In genomic region chr6:91531276-91531675, GRCm38 (mm10) we compare ENCODE assay signal across 27 mouse cellular contexts. TPM values are rescaled to one million over a fixed set of nuclear protein-coding genes. Genes with fewer than 3 reads are reported as not detected.
DNase-seq lines count a peak whose midpoint lies in the region; ATAC-seq lines count a peak whose summit lies in the region.
"Had no signal": no experiment of that assay in that cellular context is flagged by ENCODE, and none has a peak within 500 bp of the region (broad histone marks: within the 10 kb centered on the region; RNA-seq: fewer than 3 reads in every experiment).

No protein-coding gene starts in this region.

- H3K9me3 ChIP-seq in heart, embryonic 11.5 days (replicated peaks; ENCODE audit: control insufficient read depth, low read length) = no peaks in the 10 kb centered on the region
- H3K9me3 ChIP-seq: G1E; kidney, embryonic 15.5 days; limb, embryonic 10.5 days; limb, embryonic 15.5 days; liver, embryonic 13.5 days; midbrain, embryonic 13.5 days; neural tube, embryonic 13.5 days had no signal

- intact Hi-C loops in heart, postnatal 10 days (cut with DNase I) = no loop called here
- intact Hi-C loops in left cerebral cortex, postnatal 10 days (cut with DNase I) = loop anchor here (10.0 kb wide), 1 partner anchor 334 kb away; no protein-coding TSS in a partner anchor

- ATAC-seq in heart, embryonic 11.5 days (replicated peaks; ENCODE audit: insufficient number of reproducible peaks, low FRiP score, low TSS enrichment) = no peak
- ATAC-seq in frontal cortex, adult (ENCODE audit: low TSS enrichment) = no peak
- ATAC-seq: forebrain, embryonic 14.5 days; hindbrain, embryonic 16.5 days; midbrain, embryonic 13.5 days; Patski had no signal

- H3K27me3 ChIP-seq in heart, embryonic 11.5 days (ENCODE audit: control insufficient read depth, insufficient read depth, low read length) = peaks cover 33% of the 10 kb centered on the region
- H3K27me3 ChIP-seq: kidney, embryonic 15.5 days; limb, embryonic 15.5 days; liver, embryonic 13.5 days; midbrain, embryonic 13.5 days; neural tube, embryonic 13.5 days; Patski had no signal

- H3K4me1 ChIP-seq in heart, embryonic 11.5 days (ENCODE audit: control insufficient read depth, insufficient read depth, low read length) = 0 out of 2 replicates have a peak, but pooled peaks cover 3% of the 10 kb centered on the region
- H3K4me1 ChIP-seq: limb, embryonic 15.5 days; liver, embryonic 13.5 days; midbrain, embryonic 13.5 days had no signal

- no peak overlapping the region for H3K27ac ChIP-seq in heart, embryonic 11.5 days (ENCODE audit: low read depth, low read length)
- H3K27ac ChIP-seq: kidney, embryonic 15.5 days; limb, embryonic 10.5 days; limb, embryonic 15.5 days; liver, embryonic 13.5 days; midbrain, embryonic 13.5 days; neural tube, embryonic 13.5 days had no signal

- no peaks in the 10 kb centered on the region for H3K36me3 ChIP-seq in heart, embryonic 11.5 days (ENCODE audit: control insufficient read depth, insufficient read depth, low read length)
- H3K36me3 ChIP-seq: kidney, embryonic 15.5 days; limb, embryonic 15.5 days had no signal

- no peak overlapping the region for H3K4me2 ChIP-seq in heart, embryonic 11.5 days
- H3K4me2 ChIP-seq: kidney, embryonic 15.5 days; limb, embryonic 15.5 days; liver, embryonic 13.5 days; midbrain, embryonic 13.5 days; neural tube, embryonic 13.5 days had no signal

- DNase-seq in gastrocnemius, adult 18-20 months (ENCODE audit: low spot score) = peak; percentile 59
- no peak for DNase-seq in gastrocnemius, postnatal 25 days
- peak; percentile 45 for DNase-seq in heart, adult 8-10 months (ENCODE audit: low spot score)
- peak; percentile 36 to 61 for DNase-seq in heart, adult 9 months (ENCODE audit: low spot score in 2 of 2)
- DNase-seq in heart, postnatal 10 days = peak; percentile 58 to 70
- DNase-seq in left cerebral cortex, postnatal 10 days (ENCODE audit: extremely low spot score in 1 of 2, low spot score in 2 of 2) = no peak
- DNase-seq: adrenal gland, postnatal 10 days; cerebellum, adult 11 months; cerebellum, adult 9-10 months; cerebellum, postnatal 36 days; gastrocnemius, postnatal 10 days; kidney, adult 18-20 months; kidney, postnatal 25 days; liver, embryonic 13.5 days; lung, adult 18-20 months; lung, postnatal 10 days had no signal

- H3K4me3 ChIP-seq in heart, embryonic 11.5 days (ENCODE audit: low read depth, low read length) = no peak overlapping the region
- H3K4me3 ChIP-seq: kidney, embryonic 15.5 days; limb, embryonic 10.5 days; limb, embryonic 15.5 days; liver, embryonic 13.5 days; midbrain, embryonic 13.5 days; neural tube, embryonic 13.5 days had no signal

- H3K9ac ChIP-seq in heart, embryonic 11.5 days (ENCODE audit: low read depth, low read length) = no peak overlapping the region
- H3K9ac ChIP-seq: kidney, embryonic 15.5 days; limb, embryonic 15.5 days; liver, embryonic 13.5 days; midbrain, embryonic 13.5 days; neural tube, embryonic 13.5 days had no signal

- 65% methylated on average over 6 of the region's 6 CpGs for WGBS in heart, embryonic 11.5 days (ENCODE audit: insufficient replicate concordance)

RNA-seq across cellular contexts. Expression of gene Lsm3, which starts 15.5 kb away (rescaled TPM):
- 10 to 100 TPM; 26.4 to 31.0 TPM for total RNA-seq in gastrocnemius, adult 18-20 months (2021)
- 10 to 100 TPM; 35.6 to 36.4 TPM for total RNA-seq in gastrocnemius, postnatal 25 days (2021)
- total RNA-seq in heart, adult 8-10 months (2022) = 10 to 100 TPM; 61.4 to 69.1 (median 65.6) TPM
- polyA plus RNA-seq in heart, embryonic 11.5 days (2014; fragmentation: Nextera tagmentation; extraction: Ambion mirVana) = 196 and 209 TPM in 2 replicates
- 10 to 100 TPM; 64.7 to 69.5 TPM for total RNA-seq in heart, postnatal 10 days (2021)
- 10 to 100 TPM; 44.2 to 49.7 TPM for total RNA-seq in left cerebral cortex, postnatal 10 days (2021)

RNA-seq across cellular contexts. Expression of gene Xpc, which starts 15.6 kb away (rescaled TPM):
- total RNA-seq in gastrocnemius, adult 18-20 months (2021) = 1 to 10 TPM; 8.1 to 9.0 TPM
- 1 to 10 TPM; 6.4 to 6.9 TPM for total RNA-seq in gastrocnemius, postnatal 25 days (2021)
- 10 to 100 TPM in 3 of 4 experiments, 1 to 10 TPM in 1; 9.6 to 11.0 (median 10.7) TPM for total RNA-seq in heart, adult 8-10 months (2022)
- 9.4 and 10.6 TPM in 2 replicates for polyA plus RNA-seq in heart, embryonic 11.5 days (2014; fragmentation: Nextera tagmentation; extraction: Ambion mirVana)
- total RNA-seq in heart, postnatal 10 days (2021) = 10 to 100 TPM in 1 of 2 experiments, 1 to 10 TPM in 1; 9.9 to 11.4 TPM
- total RNA-seq in left cerebral cortex, postnatal 10 days (2021) = 10 to 100 TPM in 1 of 2 experiments, 1 to 10 TPM in 1; 10.0 to 10.3 TPM

RNA-seq across cellular contexts. Expression of gene Tmem43, which starts 57.8 kb away (rescaled TPM):
- 10 to 100 TPM; 23.2 to 27.0 TPM for total RNA-seq in gastrocnemius, adult 18-20 months (2021)
- 10 to 100 TPM; 22.7 to 39.4 TPM for total RNA-seq in gastrocnemius, postnatal 25 days (2021)
- total RNA-seq in heart, adult 8-10 months (2022) = 10 to 100 TPM; 22.0 to 29.4 (median 26.1) TPM
- polyA plus RNA-seq in heart, embryonic 11.5 days (2014; fragmentation: Nextera tagmentation; extraction: Ambion mirVana) = 29.1 and 34.3 TPM in 2 replicates
- 10 to 100 TPM; 27.0 to 28.4 TPM for total RNA-seq in heart, postnatal 10 days (2021)
- total RNA-seq in left cerebral cortex, postnatal 10 days (2021) = 10 to 100 TPM; 26.5 to 30.9 TPM

RNA-seq across cellular contexts. Expression of gene Chchd4, which starts 57.9 kb away (rescaled TPM):
- 10 to 100 TPM in 1 of 2 experiments, 1 to 10 TPM in 1; 8.9 to 10.7 TPM for total RNA-seq in gastrocnemius, adult 18-20 months (2021)
- 1 to 10 TPM; 8.6 to 8.7 TPM for total RNA-seq in gastrocnemius, postnatal 25 days (2021)
- 10 to 100 TPM; 14.5 to 20.5 (median 16.6) TPM for total RNA-seq in heart, adult 8-10 months (2022)
- 32.8 and 33.4 TPM in 2 replicates for polyA plus RNA-seq in heart, embryonic 11.5 days (2014; fragmentation: Nextera tagmentation; extraction: Ambion mirVana)
- 10 to 100 TPM; 16.9 to 17.4 TPM for total RNA-seq in heart, postnatal 10 days (2021)
- 10 to 100 TPM; 19.3 to 19.7 TPM for total RNA-seq in left cerebral cortex, postnatal 10 days (2021)

Comparison
In these comparisons a context has a peak if more than half of its experiments do, and no peak if none do; other contexts are left out.
1. DNase-seq: peak in gastrocnemius, adult 18-20 months (single experiment), heart, adult 8-10 months (single experiment), heart, adult 9 months (2 of 2) and heart, postnatal 10 days (2 of 2); none in gastrocnemius, postnatal 25 days (single experiment) and left cerebral cortex, postnatal 10 days (0 of 2).